Mouse (Mus musculus): ENCODE measurements around the gene 3100002H09Rik.

GRCm38 (mm10) chr4:124606180-124606579, 4.4 kb downstream of the 3100002H09Rik start:
- TF ChIP-seq EP300 (IDR thresholded peaks at IDR 0.05) (no peak), CTCF (IDR thresholded peaks at IDR 0.05) (no peak)

All from lung, postnatal 0 days (tissue).